Mouse (Mus musculus) kidney, adult 9 months (tissue): ENCODE results near the gene Rbp1.

Experiments used
- DNase-seq: peaks from one replicate; pipeline ENCODE4 v3.0.0; 2022

Rbp1 gene

DNA sequence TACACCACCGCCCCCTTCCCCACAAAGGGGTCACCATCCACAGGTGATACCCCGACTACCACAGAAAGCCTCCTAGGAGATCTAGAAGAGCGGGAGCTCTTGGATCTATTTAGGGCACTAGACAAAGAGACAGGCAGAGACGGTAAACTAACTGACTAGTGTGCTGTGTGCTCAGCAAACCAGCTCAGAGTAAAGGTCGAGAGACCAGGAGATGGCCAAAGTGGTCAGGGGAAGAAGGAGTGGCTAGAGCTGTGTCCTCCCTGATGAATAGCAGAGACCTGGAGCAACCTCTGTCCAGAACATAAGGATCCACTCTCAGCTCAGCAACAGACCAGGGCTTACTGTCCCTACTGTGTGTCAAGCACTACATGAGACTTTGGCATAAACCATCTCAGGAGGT is at the start of gene Rbp1:
TSS of gene Rbp1 (plus strand) at position 306 of the 400 bp plus-strand sequence.
- DNase-seq = peak; percentile 43

GRCm38 (mm10) chr9:98373358-98373757 is 49.4 kb upstream of the Rbp1 start:
- DNase-seq = no peak

DNA sequence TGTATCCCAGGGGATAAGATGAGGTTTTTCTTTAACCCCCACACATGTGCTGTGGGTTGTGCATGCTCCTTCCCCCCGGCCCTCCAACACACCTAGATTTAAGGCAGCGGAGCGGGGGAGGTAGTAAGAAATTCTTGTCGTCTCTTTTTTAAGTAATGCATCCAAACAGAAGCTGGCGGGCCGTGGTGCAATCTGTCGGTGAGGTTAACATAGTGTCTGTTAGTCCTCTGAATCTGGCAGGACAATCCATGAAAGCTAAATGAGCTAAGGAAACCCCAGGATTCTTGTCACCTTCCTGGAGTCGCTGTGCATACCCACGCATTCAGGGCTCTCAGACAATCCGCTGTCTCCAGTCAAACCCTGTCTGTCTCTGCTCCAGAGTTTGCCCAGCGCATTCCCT is 47.9 kb upstream of the Rbp1 start:
- no peak for DNase-seq

DNA sequence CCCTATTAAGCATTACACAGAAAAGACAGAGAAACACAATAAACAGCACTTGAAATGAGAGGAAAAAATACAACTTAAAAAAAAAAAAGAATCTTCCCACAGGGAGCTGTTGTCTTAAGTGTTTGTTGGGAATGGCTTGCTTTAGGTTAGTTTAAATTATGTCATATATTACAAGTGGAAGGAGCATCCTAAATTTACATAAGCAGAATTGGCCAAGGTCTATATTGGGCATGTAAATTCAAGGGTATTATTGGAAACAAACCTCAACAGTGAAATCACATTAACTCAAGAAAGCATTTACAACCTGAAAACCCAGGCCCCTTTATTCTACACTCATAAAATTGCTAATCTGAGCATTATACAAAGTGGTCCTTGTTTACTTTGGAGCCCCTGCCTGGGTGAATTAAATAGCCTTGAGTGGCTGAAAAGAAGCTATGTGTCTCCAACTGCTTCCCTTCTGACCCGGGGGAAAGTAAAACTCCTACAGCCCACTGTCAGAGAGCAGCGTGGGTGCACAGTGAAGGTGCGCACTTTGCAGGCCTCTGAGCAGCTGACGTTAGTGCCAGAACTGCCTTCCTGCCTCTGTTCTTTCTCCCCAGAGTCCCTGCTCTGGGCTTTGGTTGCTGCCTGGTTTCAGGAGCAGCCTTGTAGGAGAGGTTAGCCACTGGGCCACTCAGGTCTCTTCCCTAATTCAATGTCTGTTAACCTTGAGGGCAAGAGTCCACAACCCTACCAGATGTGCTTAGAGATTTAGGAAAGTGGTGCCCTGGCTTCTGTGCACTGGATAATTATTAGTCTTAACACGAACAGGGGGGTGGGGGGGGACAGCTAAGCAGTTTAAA is 47.2 kb upstream of the Rbp1 start:
- peak; percentile 81 for DNase-seq

GRCm38 (mm10) chr9:98379736-98380135 is 43.0 kb upstream of the Rbp1 start:
- DNase-seq = no peak

GRCm38 (mm10) chr9:98380593-98380992 is 42.2 kb upstream of the Rbp1 start:
- no peak for DNase-seq

DNA sequence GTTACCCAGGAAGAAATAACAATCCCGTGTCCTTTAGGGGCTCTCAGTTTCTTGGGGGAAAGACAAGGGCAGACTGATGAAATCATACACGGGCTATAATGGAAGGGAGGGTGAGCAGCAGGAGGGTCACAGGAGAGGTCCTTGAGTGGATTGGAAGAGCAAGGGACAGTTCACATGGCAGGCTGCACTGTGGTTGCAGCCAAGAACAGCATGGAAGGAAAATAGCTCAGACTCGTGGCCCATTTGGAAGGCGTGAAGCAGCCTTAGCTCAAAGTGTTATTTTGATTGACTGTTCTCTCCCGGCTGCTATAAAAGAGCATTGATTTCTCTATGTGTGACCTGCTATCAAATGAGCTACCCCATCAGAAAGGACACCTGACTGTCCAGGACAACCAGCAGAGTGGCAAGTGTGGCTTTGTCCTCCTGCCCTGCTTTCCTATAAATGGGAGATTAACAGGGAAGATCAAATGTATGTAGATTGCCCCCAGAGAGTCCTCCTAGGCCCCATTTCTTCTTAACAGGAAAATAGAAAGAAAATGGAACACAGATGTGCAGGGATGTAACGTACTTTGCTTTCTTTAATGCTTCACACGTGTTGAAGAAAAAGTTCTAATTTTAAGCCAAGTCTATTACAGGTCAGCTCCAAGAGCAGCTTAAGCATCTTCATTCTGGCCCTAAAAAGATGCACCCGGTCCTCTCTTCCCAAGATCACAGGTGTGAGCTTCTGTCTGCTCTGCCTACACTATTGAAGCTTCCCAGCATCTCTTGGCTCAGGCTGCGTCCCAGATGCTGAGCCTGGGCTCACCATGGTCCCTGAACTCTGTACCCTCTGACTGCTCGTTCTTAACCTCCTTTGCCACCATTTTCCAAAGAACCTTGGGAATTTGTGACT is 34.8 kb upstream of the Rbp1 start:
- no peak for DNase-seq

DNA sequence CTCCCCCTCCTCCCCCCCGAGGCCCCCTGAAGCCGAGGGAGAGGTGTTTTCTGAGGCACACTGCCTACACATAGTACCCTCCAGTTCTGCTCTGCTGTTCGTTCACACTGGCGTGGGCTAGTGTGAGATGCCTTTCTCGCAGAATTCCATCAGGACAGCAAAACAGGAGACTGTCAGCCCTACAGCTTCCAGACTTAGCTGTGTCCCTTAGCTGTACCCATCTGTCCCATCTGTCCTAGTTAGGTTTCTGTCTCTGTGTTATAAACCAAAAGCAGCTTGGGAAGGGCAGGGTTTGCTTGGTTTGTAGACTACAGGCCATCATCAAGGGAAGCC is 34.2 kb upstream of the Rbp1 start:
- DNase-seq = no peak

DNA sequence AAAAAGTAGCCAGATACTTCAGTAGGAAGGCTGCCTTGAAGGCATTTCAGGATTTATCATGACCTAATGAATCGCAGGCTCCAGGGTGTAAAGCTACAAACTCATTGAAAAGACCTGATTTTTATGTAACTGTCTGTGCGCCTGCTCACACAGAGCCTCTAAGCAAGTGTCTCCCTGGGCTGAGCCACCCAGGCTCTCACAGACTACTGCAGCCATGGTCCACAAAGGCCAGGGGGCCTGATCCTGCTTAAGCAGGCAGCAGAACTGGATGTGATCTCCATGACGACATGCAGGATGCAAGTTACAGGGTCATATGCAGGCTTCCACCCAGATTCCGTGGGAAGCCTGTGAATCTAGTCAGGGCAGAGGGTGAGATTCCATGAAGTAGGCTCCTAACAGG is 29.3 kb upstream of the Rbp1 start:
- DNase-seq = no peak

DNA sequence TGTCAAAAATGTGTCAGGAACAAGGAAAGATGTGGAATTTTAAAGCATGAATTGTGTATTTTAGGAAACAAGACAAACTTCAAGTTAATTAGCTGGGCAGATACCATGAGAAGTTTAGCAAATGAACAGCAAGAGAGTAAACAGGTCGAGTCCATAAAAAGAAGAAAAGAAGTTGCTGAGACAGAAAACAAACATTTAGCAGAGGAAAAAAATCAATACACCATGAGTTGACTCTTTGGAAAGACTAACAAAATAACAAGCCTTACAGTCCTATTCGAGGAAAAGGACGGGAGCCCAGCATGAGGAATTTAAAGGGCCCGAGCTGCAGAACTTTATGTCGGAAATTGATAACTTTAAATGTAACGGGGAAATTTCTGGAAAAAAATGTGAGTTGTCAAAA is 25.6 kb upstream of the Rbp1 start:
- DNase-seq = no peak

GRCm38 (mm10) chr9:98397866-98398265 is 24.9 kb upstream of the Rbp1 start:
- no peak for DNase-seq

GRCm38 (mm10) chr9:98400185-98400894 is 22.4 kb upstream of the Rbp1 start:
- no peak for DNase-seq

GRCm38 (mm10) chr9:98401611-98402010 is 21.1 kb upstream of the Rbp1 start:
- no peak for DNase-seq

DNA sequence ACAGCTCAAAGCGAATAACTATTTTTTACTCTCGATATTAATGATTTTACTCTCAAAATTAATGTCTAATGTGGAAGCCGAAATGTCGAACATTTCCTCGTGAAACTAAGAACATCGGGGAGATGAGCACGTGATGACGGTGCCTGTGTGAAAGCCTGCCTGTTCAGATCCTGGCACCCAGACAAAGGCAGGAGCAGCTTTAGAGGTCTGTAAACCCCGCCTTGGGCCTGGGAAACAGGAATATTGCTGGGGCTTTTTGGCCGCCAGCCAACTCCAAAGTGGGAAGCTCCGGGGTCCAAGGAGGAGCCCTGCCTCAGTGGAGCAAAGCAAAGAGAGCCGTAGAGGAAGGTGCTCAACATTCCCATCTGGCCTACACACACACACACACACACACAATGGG is 15.0 kb upstream of the Rbp1 start:
- no peak for DNase-seq

DNA sequence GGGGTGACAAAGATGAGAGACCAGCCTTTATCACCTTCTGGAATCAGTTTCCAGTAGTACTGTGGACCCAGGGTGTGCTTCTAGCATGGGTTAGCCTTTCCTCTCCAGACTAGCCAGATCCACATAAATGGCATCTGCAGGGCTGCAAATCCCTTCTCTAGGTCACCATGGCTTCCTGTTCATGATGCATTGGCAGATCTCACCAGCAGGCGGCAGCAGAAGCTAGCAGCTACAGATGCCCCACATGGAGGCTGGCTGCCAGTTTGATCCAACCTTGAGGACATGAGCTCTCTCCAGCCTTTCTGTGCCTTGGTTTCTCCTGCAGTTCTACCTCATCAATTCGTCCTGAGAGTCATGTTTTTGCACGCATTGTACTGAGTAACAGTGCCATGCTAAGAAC is 13.6 kb upstream of the Rbp1 start:
- DNase-seq = peak; percentile 83

DNA sequence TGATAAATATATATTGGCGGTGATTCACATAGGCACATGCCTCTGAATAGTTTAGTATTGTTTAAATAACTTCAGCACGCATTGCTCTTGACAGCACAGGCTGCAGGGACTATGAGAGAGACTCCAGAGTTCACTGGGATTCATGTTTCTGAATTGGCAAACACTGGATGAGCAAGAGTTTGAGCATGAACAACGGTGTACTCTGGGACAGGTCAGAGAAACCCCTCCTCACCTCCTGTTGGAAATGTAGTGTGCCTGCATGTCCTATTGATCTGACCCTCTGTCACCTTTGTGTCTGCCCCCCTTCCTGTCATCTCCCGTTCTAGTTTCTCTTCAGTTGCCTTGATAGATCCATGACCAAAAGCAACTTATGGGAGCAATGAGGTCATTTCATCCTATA is 7.3 kb upstream of the Rbp1 start:
- no peak for DNase-seq

GRCm38 (mm10) chr9:98417919-98418318 is 4.8 kb upstream of the Rbp1 start:
- peak; percentile 37 for DNase-seq

DNA sequence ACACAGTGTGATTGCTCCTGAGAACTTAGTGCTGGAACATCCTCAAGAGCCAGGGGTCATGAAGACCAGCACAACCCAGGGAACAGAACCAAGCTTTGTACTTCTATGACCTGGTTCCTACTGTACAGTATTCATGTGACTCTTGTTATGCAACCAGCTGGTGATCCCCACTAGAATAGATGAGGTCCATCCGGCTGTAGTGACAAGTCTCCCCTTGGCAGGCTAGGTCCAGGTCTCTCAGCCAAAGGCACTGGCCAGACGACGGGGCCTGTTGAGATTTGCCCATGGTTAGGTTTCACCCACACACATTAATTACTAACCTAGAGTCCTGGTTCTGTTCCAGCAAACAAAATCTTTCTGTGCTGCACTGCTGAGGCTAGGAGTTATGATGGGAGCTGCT is 4.4 kb upstream of the Rbp1 start:
- DNase-seq = peak; percentile 70

DNA sequence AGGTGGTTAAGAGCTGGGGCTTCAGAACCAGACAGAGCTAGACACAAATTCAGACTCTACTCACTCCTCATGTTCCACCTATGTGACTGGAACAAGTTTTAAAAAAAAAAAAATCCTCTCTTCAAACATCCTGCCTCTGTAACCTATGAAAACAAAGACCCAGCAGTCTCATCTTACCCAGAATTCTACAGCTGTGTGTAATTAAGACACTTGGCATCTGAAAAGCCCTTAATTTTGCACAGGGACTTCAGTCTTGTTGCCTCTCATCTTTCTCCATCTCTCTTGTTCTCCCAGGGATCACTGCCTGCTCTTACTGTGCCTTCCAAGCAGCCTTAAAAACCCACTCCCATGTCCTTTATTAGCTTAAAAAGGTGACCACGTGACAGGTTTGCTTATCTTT is 2.1 kb upstream of the Rbp1 start:
- no peak for DNase-seq

GRCm38 (mm10) chr9:98421903-98422302 is 858 bp upstream of the Rbp1 start:
- DNase-seq = no peak

DNA sequence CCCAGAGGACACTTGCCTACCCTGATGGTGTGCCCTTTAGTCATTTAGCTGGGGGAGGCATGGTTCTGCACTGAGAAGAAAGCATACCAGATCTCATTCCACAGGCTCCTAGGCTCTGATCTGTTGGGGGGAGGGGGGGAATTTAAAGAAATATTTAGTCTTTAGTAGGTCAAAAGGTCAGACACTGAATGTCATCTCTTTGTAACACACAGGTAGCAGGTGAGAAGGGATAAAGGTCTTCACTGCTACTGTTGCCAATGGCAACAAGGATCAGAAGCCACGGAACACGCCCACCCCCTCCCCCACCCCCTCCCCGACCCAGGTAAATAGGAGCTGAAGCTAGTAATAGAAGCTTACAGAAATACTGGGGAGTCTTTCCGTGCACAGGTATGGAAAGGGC is 930 bp downstream of the Rbp1 start:
- no peak for DNase-seq

DNA sequence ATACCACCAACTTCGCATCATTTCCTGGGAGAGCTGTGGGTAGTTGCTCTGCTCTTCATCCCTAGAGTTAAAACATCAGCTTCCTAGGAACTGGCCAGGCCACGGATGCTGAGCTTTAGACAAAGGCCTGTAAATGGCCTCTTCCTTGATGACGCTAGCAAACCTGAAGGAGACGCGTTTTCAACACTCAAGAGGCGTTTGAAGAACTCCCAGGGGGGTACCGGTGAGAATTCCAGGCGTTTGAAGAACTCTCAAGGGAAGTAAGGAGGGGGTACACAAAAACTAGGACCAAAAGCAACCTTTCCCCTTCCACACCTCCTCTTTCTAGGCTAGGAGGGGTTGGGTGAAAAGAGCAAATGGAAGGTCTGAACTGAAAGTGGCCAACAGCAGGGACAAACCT is 1.5 kb downstream of the Rbp1 start:
- no peak for DNase-seq

GRCm38 (mm10) chr9:98424725-98425210 is 2.0 kb downstream of the Rbp1 start:
- DNase-seq = no peak
